Mouse (Mus musculus) cortical plate, adult 2 months (tissue): ENCODE measurements at regions not wholly inside any gene's neighbourhood (a gene's known extent, or its start where the extent isn't known, plus 50 kb on each side); places are given as distances from the start of the nearest gene placed in this dataset.

ENCODE experiments used
- CTCF ChIP-seq: fragments of 200-500 bp; IDR thresholded peaks from 2 replicates; pipeline ENCODE4 v1.5.1; 2011; ENCODE audit warnings: mild to moderate bottlenecking, control low read depth, low read length; ENCODE audit not compliant: insufficient read depth; ENCODE audit errors: extremely low read depth
- POLR2A ChIP-seq: fragments of 200-500 bp; IDR thresholded peaks from 2 replicates; pipeline ENCODE4 v1.6.1; 2011; ENCODE audit warnings: mild to moderate bottlenecking, low read length, control low read depth; ENCODE audit not compliant: insufficient read depth; ENCODE audit errors: extremely low read depth

- TF ChIP-seq POLR2A (no peak), CTCF (no peak)
Observed at GRCm38 (mm10) chr3:144039498-144039897, 165.5 kb downstream of the Lmo4 start.
